Mouse (Mus musculus) heart, postnatal 25 days (tissue): Measurements from ENCODE around the gene Aqp9. TPM values are rescaled to one million over a fixed set of nuclear protein-coding genes. Genes with fewer than 3 reads are reported as not detected.
"Not testable (repeated sequence)": the region's sequence is repeated elsewhere in the genome, so short reads cannot be mapped to it uniquely, and the experiment has no call there.

Source experiments
- DNase-seq: peaks from one replicate; pipeline ENCODE4 v3.0.0; 2022; ENCODE audit warnings: low spot score
- intact Hi-C: fragments of 180-260 bp; cut with DNase I; formaldehyde crosslinking; loops from one replicate; pipeline ENCODE4 v1.15.1; 2025
- total RNA-seq, 2 experiments: library from RNA; stranded (reverse); gene quantifications; 2 replicates each; pipeline ENCODE4 v1.2.3; 2021

Gene Aqp9
- total RNA-seq, 2 experiments from 2014 or later, result 0.31 TPM; not detected in 1

- intact Hi-C loops, result no loop called here
- DNase-seq, result no peak
Observed at GRCm38 (mm10) chr9:71151386-71151785, 17.1 kb downstream of the Aqp9 start.

- intact Hi-C loops, result no loop called here
- no peak for DNase-seq
Observed at GRCm38 (mm10) chr9:71150175-71150574, 18.3 kb downstream of the Aqp9 start.

- DNase-seq, result no peak
- intact Hi-C loops, result no loop called here
Observed at GRCm38 (mm10) chr9:71148890-71149289, 19.6 kb downstream of the Aqp9 start.

DNA sequence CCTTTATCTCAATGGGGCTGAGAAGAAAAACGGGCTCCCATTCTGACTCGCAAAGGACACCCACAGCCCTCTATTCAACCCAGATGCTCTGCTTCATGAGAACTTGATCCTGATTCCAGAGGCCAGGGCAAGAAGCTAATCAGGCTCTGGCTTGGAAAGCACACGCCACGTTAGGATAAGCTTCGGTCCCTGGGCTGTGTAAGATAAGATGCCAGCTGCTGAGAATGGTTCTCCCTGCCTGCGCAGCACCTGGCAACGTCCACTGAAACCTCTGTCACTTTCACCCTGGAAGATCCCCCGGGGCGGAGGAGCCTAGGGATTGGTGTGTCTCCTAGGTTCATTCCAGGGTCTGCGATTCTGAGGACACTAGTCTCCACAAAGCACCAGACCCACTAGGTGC lies 22.3 kb downstream of the Aqp9 start:
- DNase-seq, result no peak
- intact Hi-C loops, result no loop called here

GRCm38 (mm10) chr9:71140205-71140604 lies 28.3 kb downstream of the Aqp9 start:
- DNase-seq, result no peak
- intact Hi-C loops, result no loop called here

GRCm38 (mm10) chr9:71138936-71139335 lies 29.5 kb downstream of the Aqp9 start:
- intact Hi-C loops, result loop anchor here (10.0 kb wide), 1 partner anchor 46 kb away; no protein-coding TSS in a partner anchor

GRCm38 (mm10) chr9:71137267-71137945 lies 31.1 kb downstream of the Aqp9 start:
- DNase-seq, result no peak
- intact Hi-C loops, result loop anchor here (10.0 kb wide), 1 partner anchor 47 kb away; no protein-coding TSS in a partner anchor

More at GRCm38 (mm10) chr9:71138936-71139335, 29.5 kb downstream of the Aqp9 start:
- no peak for DNase-seq

DNA sequence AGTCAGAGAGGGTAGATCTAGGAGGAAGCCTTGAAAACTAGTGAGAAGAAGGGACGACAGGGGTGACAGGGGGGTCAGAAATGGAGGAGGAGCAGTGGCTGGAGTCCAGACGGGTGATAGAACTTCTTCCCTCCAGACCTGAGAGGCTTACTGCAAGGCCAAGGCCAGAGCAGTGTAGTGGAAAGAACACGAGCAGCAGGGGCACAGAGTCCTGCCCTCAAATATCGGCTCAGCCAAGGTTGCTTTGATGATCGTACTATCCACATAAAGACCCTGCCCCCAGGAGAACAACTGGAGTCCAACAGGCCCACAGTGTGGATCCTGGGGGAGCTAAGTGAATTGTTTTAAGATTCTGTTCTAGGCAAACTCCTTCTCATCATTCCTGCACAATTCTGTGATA lies 33.4 kb downstream of the Aqp9 start:
- intact Hi-C loops, result loop anchor here (10.0 kb wide), 1 partner anchor 50 kb away; no protein-coding TSS in a partner anchor
- no peak for DNase-seq

DNA sequence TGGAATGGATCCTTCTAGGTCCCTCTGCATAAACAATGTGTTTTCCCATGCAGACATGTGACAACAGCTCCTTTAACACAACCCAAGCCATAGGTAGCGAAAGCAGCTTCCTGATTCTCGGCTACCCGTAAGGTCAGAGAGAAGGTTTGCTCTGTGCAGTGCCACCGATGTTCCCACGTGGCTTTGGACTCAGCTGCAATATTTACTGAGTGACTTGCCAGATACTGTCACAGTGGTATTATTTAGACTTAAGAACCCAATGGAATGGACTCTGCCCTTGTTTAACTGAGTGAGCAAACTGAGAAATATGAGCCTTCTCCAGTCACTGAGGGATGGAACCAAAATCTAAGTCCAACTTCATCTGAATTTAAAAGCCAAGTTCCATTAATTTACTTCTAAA lies 35.3 kb downstream of the Aqp9 start:
- intact Hi-C loops, result loop anchor here (10.0 kb wide), 1 partner anchor 52 kb away; no protein-coding TSS in a partner anchor
- DNase-seq, result no peak

GRCm38 (mm10) chr9:71131822-71132221 lies 36.7 kb downstream of the Aqp9 start:
- intact Hi-C loops, result loop anchor here (10.0 kb wide), 1 partner anchor 53 kb away; no protein-coding TSS in a partner anchor
- no peak for DNase-seq

GRCm38 (mm10) chr9:71128911-71129310 lies 39.6 kb downstream of the Aqp9 start:
- intact Hi-C loops, result no loop called here

DNA sequence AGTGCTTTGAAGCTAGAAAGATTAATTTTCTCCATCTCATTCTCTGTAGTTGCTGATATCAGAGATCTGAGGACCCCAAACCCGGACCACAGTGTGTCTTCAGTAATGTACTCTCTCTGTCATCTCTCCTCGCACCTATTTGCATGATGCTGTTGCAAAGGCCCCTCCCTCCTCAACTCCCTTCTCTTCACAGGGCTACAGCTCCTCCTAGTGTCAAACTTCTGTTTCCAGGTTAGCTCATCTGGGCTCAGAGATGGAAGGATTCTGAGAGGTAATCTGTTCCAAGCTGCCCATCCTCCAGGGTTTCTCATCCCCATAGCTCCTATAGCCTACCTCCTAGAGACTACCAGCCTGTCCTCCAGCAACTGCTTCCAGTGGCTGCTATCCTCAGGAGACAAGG lies 42.3 kb downstream of the Aqp9 start:
- intact Hi-C loops, result no loop called here

More at GRCm38 (mm10) chr9:71128911-71129310, 39.6 kb downstream of the Aqp9 start:
- DNase-seq, result no peak

GRCm38 (mm10) chr9:71123095-71123494 lies 45.4 kb downstream of the Aqp9 start:
- intact Hi-C loops, DNase-seq: not testable (repeated sequence)

More for the DNA sequence above, 42.3 kb downstream of the Aqp9 start:
- no peak for DNase-seq

- DNase-seq, result no peak
- intact Hi-C loops, result no loop called here
Observed at GRCm38 (mm10) chr9:71120924-71121323, 47.6 kb downstream of the Aqp9 start.

GRCm38 (mm10) chr9:71113166-71113565 lies 55.3 kb downstream of the Aqp9 start:
- DNase-seq, result no peak
- intact Hi-C loops, result no loop called here

DNA sequence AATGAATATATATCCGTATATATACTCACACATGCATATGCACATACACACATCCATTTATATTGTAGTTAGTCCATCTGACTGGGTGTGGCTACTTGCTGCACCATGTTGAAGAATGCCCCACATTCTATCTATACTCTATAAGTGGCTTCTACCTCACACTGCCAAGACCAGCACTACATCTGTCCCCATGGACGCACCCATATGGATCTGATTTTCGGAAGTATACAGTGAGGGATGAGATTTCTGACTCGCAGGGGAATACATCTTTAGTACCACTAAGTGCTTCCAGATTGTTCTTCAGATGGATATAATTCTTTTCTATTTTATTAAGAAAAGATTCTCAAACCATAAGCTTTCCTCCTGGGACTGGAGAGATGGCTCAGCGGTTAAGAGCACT lies 65.0 kb downstream of the Aqp9 start:
- DNase-seq, result no peak
- intact Hi-C loops, result no loop called here

- DNase-seq, result no peak
- intact Hi-C loops, result no loop called here
Observed at GRCm38 (mm10) chr9:71094066-71094465, 74.4 kb downstream of the Aqp9 start.

DNA sequence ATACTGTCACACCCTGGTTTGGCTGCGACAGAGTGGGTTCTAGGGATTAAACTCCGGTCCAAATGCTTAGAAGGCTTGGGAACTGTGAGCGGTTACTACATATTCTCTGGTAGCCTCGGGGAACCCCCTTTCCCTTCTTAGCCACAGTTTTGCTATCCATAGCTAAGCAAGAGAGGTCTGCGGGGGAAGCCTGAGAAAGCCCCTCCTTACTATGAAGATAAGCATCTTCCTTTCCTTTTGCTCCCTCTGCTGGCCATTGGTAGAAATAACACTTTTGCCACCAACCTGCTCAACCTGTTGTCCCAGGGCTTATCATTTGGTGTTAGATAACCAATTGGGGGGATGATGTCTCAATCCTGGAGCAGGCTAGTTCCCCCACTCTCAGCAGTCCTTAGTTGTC lies 76.4 kb downstream of the Aqp9 start:
- no peak for DNase-seq
- intact Hi-C loops, result no loop called here

- DNase-seq, result no peak
- intact Hi-C loops, result loop anchor here (10.0 kb wide), 1 partner anchor 234 kb away; no protein-coding TSS in a partner anchor
Observed at GRCm38 (mm10) chr9:71079201-71079600, 89.3 kb downstream of the Aqp9 start.

- intact Hi-C loops, result loop anchor here (10.0 kb wide), 1 partner anchor 233 kb away; no protein-coding TSS in a partner anchor
Observed at GRCm38 (mm10) chr9:71077251-71077825, 91.1 kb downstream of the Aqp9 start.

DNA sequence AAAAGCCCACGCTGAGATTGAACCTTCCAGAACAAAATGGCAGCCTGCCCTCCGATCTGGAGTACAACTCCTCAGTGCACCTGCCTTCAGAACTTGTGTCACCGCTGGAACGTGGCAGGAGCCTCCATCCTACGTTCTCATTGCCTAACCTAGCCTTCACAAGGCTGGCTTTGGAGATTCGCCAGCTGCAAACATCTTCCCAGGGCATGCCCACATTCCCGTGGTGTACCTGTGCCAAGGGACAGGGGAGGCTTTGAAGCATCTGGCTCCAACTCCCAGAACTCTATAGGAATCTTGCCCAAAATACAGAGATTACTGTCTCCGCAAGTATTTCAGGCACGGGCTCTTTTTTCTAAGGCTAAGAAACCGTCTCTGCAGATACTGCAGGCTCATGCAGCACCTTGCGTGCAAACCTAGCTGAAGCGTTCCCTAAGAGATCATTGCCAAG lies 92.3 kb downstream of the Aqp9 start:
- intact Hi-C loops, result loop anchor here (10.0 kb wide), 1 partner anchor 231 kb away; no protein-coding TSS in a partner anchor

More at GRCm38 (mm10) chr9:71077251-71077825, 91.1 kb downstream of the Aqp9 start:
- no peak for DNase-seq

More for the DNA sequence above, 92.3 kb downstream of the Aqp9 start:
- no peak for DNase-seq
